9 mouse cellular contexts compared by ENCODE assay signal in the genomic region with DNA sequence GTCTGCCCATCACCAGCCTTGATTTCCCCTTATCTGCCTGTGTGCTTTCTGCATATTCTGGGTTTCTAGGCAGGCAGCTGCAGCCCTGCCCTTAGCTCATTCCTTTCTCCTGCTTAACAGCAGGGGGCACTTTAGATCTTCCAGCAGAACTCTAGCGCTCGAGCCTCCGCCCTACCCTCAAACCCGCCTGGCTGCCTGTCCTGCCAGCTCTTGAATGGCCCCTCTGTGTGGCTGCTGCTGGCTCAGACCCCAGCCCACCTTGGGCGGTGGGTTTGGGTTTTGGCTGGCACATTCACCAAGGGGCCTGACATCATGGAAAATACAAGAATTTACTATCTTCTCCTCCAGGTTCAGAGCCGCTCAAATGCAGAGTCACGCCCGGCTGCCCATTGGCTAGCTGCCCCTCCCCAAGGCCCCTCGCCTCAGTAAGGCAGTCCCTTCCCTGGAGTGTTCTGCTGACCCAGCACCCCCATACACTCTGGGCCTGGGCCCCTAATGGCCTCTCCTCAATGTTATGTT. TPM values are rescaled to one million over a fixed set of nuclear protein-coding genes. Genes with fewer than 3 reads are reported as not detected.
DNase-seq lines count a peak whose midpoint lies in the region; ATAC-seq and TF ChIP-seq lines count a peak whose summit lies in the region.
"Had no signal": no experiment of that assay in that cellular context is flagged by ENCODE, and none has a peak within 500 bp of the region (broad histone marks: within the 10 kb centered on the region; RNA-seq: fewer than 3 reads in every experiment).

No protein-coding gene starts in this region.

- no peak for TF ChIP-seq POLR2A in cerebellum, adult 2 months (IDR thresholded peaks at IDR 0.05; ENCODE audit: borderline replicate concordance, insufficient read depth, low read length)

- ATAC-seq in heart, embryonic 12.5 days (ENCODE audit: insufficient number of reproducible peaks, low FRiP score) = peak; percentile 62
- ATAC-seq in kidney, postnatal 0 days (replicated peaks; ENCODE audit: low FRiP score, low read depth) = peak; percentile 30; the same call in 1 of the 2 replicates
- peak; percentile 26; the same call in 1 of the 2 replicates for ATAC-seq in stomach, embryonic 15.5 days (ENCODE audit: insufficient read depth, low FRiP score, low read depth)

- peak overlapping the region; percentile 99 for H3K27ac ChIP-seq in heart, embryonic 10.5 days
- H3K27ac ChIP-seq in heart, embryonic 12.5 days (ENCODE audit: poor library complexity, severe bottlenecking) = peak overlapping the region; percentile 98
- peak overlapping the region; percentile 36; the same call in 1 of the 2 replicates for H3K27ac ChIP-seq in kidney, postnatal 0 days
- H3K27ac ChIP-seq in stomach, embryonic 15.5 days = peak overlapping the region; percentile 97
- no peak overlapping the region for H3K27ac ChIP-seq in cerebellum, adult 2 months (ENCODE audit: insufficient read depth, low read length)

- 12% methylated on average over 9 of the region's 9 CpGs for WGBS in heart, embryonic 10.5 days
- 17% methylated on average over 9 of the region's 9 CpGs for WGBS in heart, embryonic 12.5 days
- WGBS in kidney, postnatal 0 days = 23% methylated on average over 9 of the region's 9 CpGs
- WGBS in stomach, embryonic 15.5 days = 14% methylated on average over 9 of the region's 9 CpGs
- 32% methylated on average over 9 of the region's 9 CpGs for WGBS in cerebellum, adult 2 months

- DNase-seq in heart, embryonic 10.5 days (ENCODE audit: low spot score) = peak; percentile 90
- DNase-seq in heart, postnatal 14 days = no peak
- DNase-seq in brain, adult 2 months (ENCODE audit: low read depth, low spot score) = peak; percentile 64
- DNase-seq in kidney, postnatal 0 days (ENCODE audit: low spot score) = peak; percentile 91
- peak; percentile 28 for DNase-seq in lung, postnatal 14 days
- DNase-seq in cerebellum, adult 2 months = no peak

- intact Hi-C loops in heart, postnatal 14 days (cut with DNase I) = no loop called here

- H3K9me3 ChIP-seq in heart, embryonic 10.5 days = no peaks in the 10 kb centered on the region
- no peaks in the 10 kb centered on the region for H3K9me3 ChIP-seq in heart, embryonic 12.5 days (replicated peaks)
- no peaks in the 10 kb centered on the region for H3K9me3 ChIP-seq in kidney, postnatal 0 days (replicated peaks; ENCODE audit: low read length)
- no peaks in the 10 kb centered on the region for H3K9me3 ChIP-seq in stomach, embryonic 15.5 days

- peaks cover 48% of the 10 kb centered on the region for H3K36me3 ChIP-seq in heart, embryonic 10.5 days
- peaks cover 38% of the 10 kb centered on the region for H3K36me3 ChIP-seq in heart, embryonic 12.5 days
- peaks cover 30% of the 10 kb centered on the region for H3K36me3 ChIP-seq in kidney, postnatal 0 days (ENCODE audit: insufficient read depth, low read length)
- peaks cover 32% of the 10 kb centered on the region for H3K36me3 ChIP-seq in stomach, embryonic 15.5 days

- H3K9ac ChIP-seq in heart, embryonic 12.5 days = peak overlapping the region; percentile 55
- H3K9ac ChIP-seq in kidney, postnatal 0 days (ENCODE audit: low read depth, low read length) = 0 out of 2 replicates have a peak overlapping the region, but pooled peaks have one; percentile 13
- H3K9ac ChIP-seq in stomach, embryonic 15.5 days = no peak overlapping the region

- H3K4me3 ChIP-seq in heart, embryonic 10.5 days = peak overlapping the region; percentile 19; the same call in 1 of the 2 replicates
- H3K4me3 ChIP-seq in heart, embryonic 12.5 days = no peak overlapping the region
- no peak overlapping the region for H3K4me3 ChIP-seq in kidney, postnatal 0 days (replicated peaks; ENCODE audit: low read depth, low read length)
- no peak overlapping the region for H3K4me3 ChIP-seq in stomach, embryonic 15.5 days (replicated peaks)
- no peak overlapping the region for H3K4me3 ChIP-seq in cerebellum, adult 2 months (replicated peaks; ENCODE audit: insufficient read depth, low read depth, low read length)

- H3K4me1 ChIP-seq in heart, embryonic 10.5 days = peaks cover 73% of the 10 kb centered on the region
- peaks cover 56% of the 10 kb centered on the region for H3K4me1 ChIP-seq in heart, embryonic 12.5 days (replicated peaks)
- H3K4me1 ChIP-seq in kidney, postnatal 0 days (replicated peaks; ENCODE audit: insufficient read depth, low read length) = peaks cover 14% of the 10 kb centered on the region
- H3K4me1 ChIP-seq in stomach, embryonic 15.5 days = peaks cover 57% of the 10 kb centered on the region
- no peaks in the 10 kb centered on the region for H3K4me1 ChIP-seq in cerebellum, adult 2 months (ENCODE audit: control insufficient read depth, insufficient read depth, low read length)

- peak; percentile 74 for TF ChIP-seq CTCF in kidney, postnatal 0 days (IDR thresholded peaks at IDR 0.05; ENCODE audit: low read depth)
- no peak for TF ChIP-seq CTCF in cerebellum, adult 2 months (IDR thresholded peaks at IDR 0.05; ENCODE audit: borderline replicate concordance, insufficient read depth, low read depth, low read length)

- H3K27me3 ChIP-seq in heart, embryonic 10.5 days (ENCODE audit: insufficient read depth, poor library complexity, severe bottlenecking) = no peaks in the 10 kb centered on the region
- H3K27me3 ChIP-seq in heart, embryonic 12.5 days (replicated peaks) = no peaks in the 10 kb centered on the region
- no peaks in the 10 kb centered on the region for H3K27me3 ChIP-seq in kidney, postnatal 0 days (ENCODE audit: insufficient read depth, low read length)
- no peaks in the 10 kb centered on the region for H3K27me3 ChIP-seq in stomach, embryonic 15.5 days (replicated peaks)
- H3K27me3 ChIP-seq in cerebellum, adult 2 months (ENCODE audit: control insufficient read depth, insufficient read depth, low read length) = no peaks in the 10 kb centered on the region

- 0 out of 2 replicates have a peak overlapping the region, but pooled peaks have one; percentile 13 for H3K4me2 ChIP-seq in heart, embryonic 12.5 days
- peak overlapping the region; percentile 30; the same call in 1 of the 2 replicates for H3K4me2 ChIP-seq in kidney, postnatal 0 days (ENCODE audit: low read length)
- no peak overlapping the region for H3K4me2 ChIP-seq in stomach, embryonic 15.5 days

RNA-seq across cellular contexts. Expression of a gene that starts 11.2 kb away (rescaled TPM):
- polyA plus RNA-seq in heart, embryonic 10.5 days (2016; fragmentation: Nextera tagmentation; extraction: Ambion mirVana) = 9.5 and 10.4 TPM in 2 replicates
- 1 to 10 TPM; 1.2 to 1.4 TPM for total RNA-seq in heart, postnatal 14 days (2021)
- 6.4 and 9.3 TPM in 2 replicates for polyA plus RNA-seq in heart, embryonic 12.5 days (2016; fragmentation: Nextera tagmentation; extraction: Ambion mirVana)
- 3.4 TPM in 2 replicates for polyA plus RNA-seq in kidney, postnatal 0 days (2015; fragmentation: Nextera tagmentation; extraction: Ambion mirVana)
- 4.6 and 11.8 TPM in 2 replicates for polyA plus RNA-seq in stomach, embryonic 15.5 days (2015; fragmentation: Nextera tagmentation; extraction: Ambion mirVana)
- 0.39 and 0.65 TPM in 2 replicates for polyA plus RNA-seq in cerebellum, adult 2 months (2012; rRNA removed)

RNA-seq across cellular contexts. Expression of a gene that starts 26.8 kb away (rescaled TPM):
- polyA plus RNA-seq in heart, embryonic 10.5 days (2016; fragmentation: Nextera tagmentation; extraction: Ambion mirVana) = 32.0 and 36.9 TPM in 2 replicates
- total RNA-seq in heart, postnatal 14 days (2021) = 10 to 100 TPM; 63.5 to 77.2 TPM
- polyA plus RNA-seq in heart, embryonic 12.5 days (2016; fragmentation: Nextera tagmentation; extraction: Ambion mirVana) = 33.4 and 38.4 TPM in 2 replicates
- polyA plus RNA-seq in kidney, postnatal 0 days (2015; fragmentation: Nextera tagmentation; extraction: Ambion mirVana) = 161 and 165 TPM in 2 replicates
- polyA plus RNA-seq in stomach, embryonic 15.5 days (2015; fragmentation: Nextera tagmentation; extraction: Ambion mirVana) = 196 and 211 TPM in 2 replicates
- polyA plus RNA-seq in cerebellum, adult 2 months (2012; rRNA removed) = 4.2 and 5.9 TPM in 2 replicates

RNA-seq across cellular contexts. Expression of a gene that starts 45.1 kb away (rescaled TPM):
- 17.1 and 25.1 TPM in 2 replicates for polyA plus RNA-seq in heart, embryonic 10.5 days (2016; fragmentation: Nextera tagmentation; extraction: Ambion mirVana)
- total RNA-seq in heart, postnatal 14 days (2021) = 1 to 10 TPM; 2.7 to 7.4 TPM
- polyA plus RNA-seq in heart, embryonic 12.5 days (2016; fragmentation: Nextera tagmentation; extraction: Ambion mirVana) = 12.0 and 15.2 TPM in 2 replicates
- polyA plus RNA-seq in kidney, postnatal 0 days (2015; fragmentation: Nextera tagmentation; extraction: Ambion mirVana) = 21.3 and 22.6 TPM in 2 replicates
- polyA plus RNA-seq in stomach, embryonic 15.5 days (2015; fragmentation: Nextera tagmentation; extraction: Ambion mirVana) = 21.9 and 26.2 TPM in 2 replicates
- 81.9 and 87.2 TPM in 2 replicates for polyA plus RNA-seq in cerebellum, adult 2 months (2012; rRNA removed)

RNA-seq across cellular contexts. Expression of a gene that starts 45.8 kb away (rescaled TPM):
- 51.9 and 56.4 TPM in 2 replicates for polyA plus RNA-seq in heart, embryonic 10.5 days (2016; fragmentation: Nextera tagmentation; extraction: Ambion mirVana)
- total RNA-seq in heart, postnatal 14 days (2021) = 1 to 10 TPM; 5.7 to 7.8 TPM
- 50.6 and 53.5 TPM in 2 replicates for polyA plus RNA-seq in heart, embryonic 12.5 days (2016; fragmentation: Nextera tagmentation; extraction: Ambion mirVana)
- polyA plus RNA-seq in kidney, postnatal 0 days (2015; fragmentation: Nextera tagmentation; extraction: Ambion mirVana) = 2.2 and 3.0 TPM in 2 replicates
- 10.4 and 13.3 TPM in 2 replicates for polyA plus RNA-seq in stomach, embryonic 15.5 days (2015; fragmentation: Nextera tagmentation; extraction: Ambion mirVana)
- 0.52 TPM in 1 of 2 replicates, not detected in the other for polyA plus RNA-seq in cerebellum, adult 2 months (2012; rRNA removed)

RNA-seq across cellular contexts. Expression of a gene that starts 52.8 kb away (rescaled TPM):
- polyA plus RNA-seq in heart, embryonic 10.5 days (2016; fragmentation: Nextera tagmentation; extraction: Ambion mirVana) = 0.38 and 1.3 TPM in 2 replicates
- total RNA-seq in heart, postnatal 14 days (2021) = not detected
- polyA plus RNA-seq in heart, embryonic 12.5 days (2016; fragmentation: Nextera tagmentation; extraction: Ambion mirVana) = 0.28 and 0.57 TPM in 2 replicates
- 2.5 and 4.8 TPM in 2 replicates for polyA plus RNA-seq in kidney, postnatal 0 days (2015; fragmentation: Nextera tagmentation; extraction: Ambion mirVana)
- polyA plus RNA-seq in stomach, embryonic 15.5 days (2015; fragmentation: Nextera tagmentation; extraction: Ambion mirVana) = 13.2 and 19.6 TPM in 2 replicates
- not detected in 2 replicates for polyA plus RNA-seq in cerebellum, adult 2 months (2012; rRNA removed)
- total RNA-seq: hematopoietic stem cell, adult 5-6 weeks had no signal

Comparison
In these comparisons a context has a peak if more than half of its experiments do, and no peak if none do; other contexts are left out.
1. DNase-seq: peak in heart, embryonic 10.5 days (single experiment), brain, adult 2 months (single experiment), kidney, postnatal 0 days (single experiment) and lung, postnatal 14 days (single experiment); none in heart, postnatal 14 days (0 of 2) and cerebellum, adult 2 months (0 of 2).
2. Peak in every context shown above with its lines, with median percentiles within 50 percentile points of each other: ATAC-seq.